Mouse (Mus musculus) liver, embryonic 14.5 days (tissue): ENCODE measurements at regions not wholly inside any gene's neighbourhood (a gene's known extent, or its start where the extent isn't known, plus 50 kb on each side); places are given as distances from the start of the nearest gene placed in this dataset.

ENCODE experiments used
- CTCF ChIP-seq: IDR thresholded peaks from 2 replicates; pipeline ENCODE4 v1.5.1; 2016; ENCODE audit warnings: antibody characterized with exemption, low read depth, control low read depth
- EP300 ChIP-seq: IDR thresholded peaks from 2 replicates; pipeline ENCODE4 v1.6.1; 2016; ENCODE audit warnings: antibody characterized with exemption, low read depth

DNA sequence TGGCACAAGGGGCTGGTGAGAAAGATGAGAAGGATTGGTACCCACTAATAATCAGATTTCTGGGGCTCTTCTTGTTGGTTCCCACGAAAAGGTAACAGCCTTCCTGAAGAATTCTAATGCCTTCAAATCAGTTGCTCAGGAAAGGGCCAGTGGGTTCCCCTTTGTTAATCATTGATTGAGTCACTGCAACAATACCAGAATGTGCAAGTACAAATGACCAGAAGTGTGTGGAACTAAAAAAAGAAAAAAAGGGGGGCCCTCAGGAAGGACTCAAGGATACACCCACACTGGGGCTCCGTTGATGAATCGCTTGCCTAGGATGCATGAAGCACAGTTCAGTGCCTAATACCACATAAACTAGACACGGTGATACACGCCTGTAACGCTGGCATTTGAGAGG, 179.0 kb upstream of the Klf3 start:
- TF ChIP-seq CTCF (no peak), EP300 (no peak)
